Mouse (Mus musculus) adrenal gland, adult 8-10 months (tissue): ENCODE measurements around the gene Fat3. TPM values are rescaled to one million over a fixed set of nuclear protein-coding genes. Genes with fewer than 3 reads are reported as not detected.

Experiments used
- DNase-seq: peaks from one replicate; pipeline ENCODE4 v3.0.0; 2022
- total RNA-seq, 4 experiments: library from RNA; stranded (reverse); gene quantifications; 2 replicates each; pipeline ENCODE4 v1.2.4; 2022

Fat3 gene
- total RNA-seq, 4 experiments from 2014 or later = 2.4 to 4.1 (median 3.3) TPM

GRCm38 (mm10) chr9:16228919-16229318 lies 272.2 kb downstream of the Fat3 start:
- no peak for DNase-seq

GRCm38 (mm10) chr9:16227398-16227797 lies 273.7 kb downstream of the Fat3 start:
- DNase-seq = no peak

- DNase-seq = no peak
Observed at GRCm38 (mm10) chr9:16226545-16226944, 274.5 kb downstream of the Fat3 start.

GRCm38 (mm10) chr9:16221885-16222284 lies 279.2 kb downstream of the Fat3 start:
- DNase-seq = peak; percentile 25

GRCm38 (mm10) chr9:16216235-16216634 lies 284.9 kb downstream of the Fat3 start:
- no peak for DNase-seq

GRCm38 (mm10) chr9:16214731-16215681 lies 286.1 kb downstream of the Fat3 start:
- peak; percentile 23 for DNase-seq

- no peak for DNase-seq
Observed at GRCm38 (mm10) chr9:16213324-16213723, 287.8 kb downstream of the Fat3 start.

- DNase-seq = no peak
Observed at GRCm38 (mm10) chr9:16212628-16213027, 288.5 kb downstream of the Fat3 start.

- no peak for DNase-seq
Observed at GRCm38 (mm10) chr9:16212163-16212562, 288.9 kb downstream of the Fat3 start.

GRCm38 (mm10) chr9:16211468-16211867 lies 289.6 kb downstream of the Fat3 start:
- DNase-seq = no peak

- no peak for DNase-seq
Observed at GRCm38 (mm10) chr9:16202296-16202695, 298.8 kb downstream of the Fat3 start.

- DNase-seq = no peak
Observed at GRCm38 (mm10) chr9:16200948-16201347, 300.1 kb downstream of the Fat3 start.

- no peak for DNase-seq
Observed at GRCm38 (mm10) chr9:16186461-16186860, 314.6 kb downstream of the Fat3 start.

GRCm38 (mm10) chr9:16169238-16169637 lies 331.8 kb downstream of the Fat3 start:
- DNase-seq = no peak

- DNase-seq = no peak
Observed at GRCm38 (mm10) chr9:16168051-16168450, 333.0 kb downstream of the Fat3 start.

GRCm38 (mm10) chr9:16159366-16159765 lies 341.7 kb downstream of the Fat3 start:
- no peak for DNase-seq

GRCm38 (mm10) chr9:16153580-16153930 lies 347.5 kb downstream of the Fat3 start:
- no peak for DNase-seq

GRCm38 (mm10) chr9:16152756-16153579 lies 348.1 kb downstream of the Fat3 start:
- DNase-seq = no peak

- DNase-seq = no peak
Observed at GRCm38 (mm10) chr9:16150046-16150445, 351.0 kb downstream of the Fat3 start.

- no peak for DNase-seq
Observed at GRCm38 (mm10) chr9:16147735-16148134, 353.4 kb downstream of the Fat3 start.

- DNase-seq = no peak
Observed at GRCm38 (mm10) chr9:16144684-16145083, 356.4 kb downstream of the Fat3 start.

GRCm38 (mm10) chr9:16139300-16139699 lies 361.8 kb downstream of the Fat3 start:
- no peak for DNase-seq

- DNase-seq = no peak
Observed at GRCm38 (mm10) chr9:16133098-16133497, 368.0 kb downstream of the Fat3 start.
